Mouse (Mus musculus) ovary, adult 2 months (tissue): ENCODE measurements around the gene Atg4c. TPM values are rescaled to one million over a fixed set of nuclear protein-coding genes. Genes with fewer than 3 reads are reported as not detected.

Experiments used
- polyA plus RNA-seq: library from polyadenylated mRNA; depleted of rRNA; stranded (reverse); fragments of >200 nt; gene quantifications from 2 replicates; pipeline ENCODE4 v1.2.3, GENCODE M21; 2012; rRNA removed

Gene Atg4c
- polyA plus RNA-seq = 3.8 and 4.9 TPM in 2 replicates

DNA sequence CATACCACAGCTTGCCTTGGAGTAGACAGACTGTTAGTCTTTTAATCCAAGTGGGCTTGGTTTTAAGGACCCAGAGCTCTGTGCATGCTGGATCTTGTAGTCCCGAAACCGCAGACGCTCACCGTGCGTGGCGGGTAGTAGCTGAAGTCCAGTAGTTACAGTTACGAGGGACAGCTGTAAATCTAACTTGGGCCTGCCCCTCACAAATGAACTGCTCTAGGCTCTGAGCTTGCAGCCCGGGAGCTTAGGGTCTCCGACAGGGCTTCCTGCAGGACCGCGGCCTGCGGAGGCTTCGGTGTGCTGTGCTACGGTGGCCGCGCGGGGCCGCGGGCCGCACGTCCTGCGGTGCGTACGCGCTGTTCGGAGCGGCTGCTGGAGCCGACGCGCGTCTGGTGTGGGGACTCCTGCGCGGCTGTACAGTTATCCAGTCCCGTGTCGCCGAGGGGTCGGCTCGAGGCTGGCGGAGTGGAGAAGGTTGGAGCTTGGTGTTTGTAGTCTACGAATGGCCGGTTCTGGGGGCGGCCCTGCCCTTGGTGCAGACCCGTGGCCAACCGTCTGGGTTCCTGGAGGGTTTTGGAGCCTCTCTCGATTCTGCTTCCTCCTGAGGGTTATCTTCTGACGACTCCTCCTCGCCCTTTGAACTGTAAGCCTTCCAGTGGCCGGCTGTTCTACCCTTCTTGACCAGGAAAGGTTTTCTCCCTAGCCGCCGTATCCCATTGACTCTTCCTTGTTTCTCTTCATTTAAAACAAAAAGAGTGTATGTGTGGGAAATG lies at the start of gene Atg4c:
TSS of gene Atg4c (plus strand) at position 125 of the 773 bp plus-strand sequence.

Other genes starting within 250 kb of the Atg4c start
- gene Angptl3, start 163.0 kb upstream of the Atg4c start, polyA plus RNA-seq = 0.33 TPM in 1 of 2 replicates, not detected in the other
- gene Dock7, start 73.0 kb upstream of the Atg4c start, polyA plus RNA-seq = 34.3 and 36.2 TPM in 2 replicates
- 0.16 and 0.26 TPM in 2 replicates for gene Gm12689, start 102.0 kb downstream of the Atg4c start, polyA plus RNA-seq